ENCODE assay signal across 8 mouse cellular contexts in the genomic region with DNA sequence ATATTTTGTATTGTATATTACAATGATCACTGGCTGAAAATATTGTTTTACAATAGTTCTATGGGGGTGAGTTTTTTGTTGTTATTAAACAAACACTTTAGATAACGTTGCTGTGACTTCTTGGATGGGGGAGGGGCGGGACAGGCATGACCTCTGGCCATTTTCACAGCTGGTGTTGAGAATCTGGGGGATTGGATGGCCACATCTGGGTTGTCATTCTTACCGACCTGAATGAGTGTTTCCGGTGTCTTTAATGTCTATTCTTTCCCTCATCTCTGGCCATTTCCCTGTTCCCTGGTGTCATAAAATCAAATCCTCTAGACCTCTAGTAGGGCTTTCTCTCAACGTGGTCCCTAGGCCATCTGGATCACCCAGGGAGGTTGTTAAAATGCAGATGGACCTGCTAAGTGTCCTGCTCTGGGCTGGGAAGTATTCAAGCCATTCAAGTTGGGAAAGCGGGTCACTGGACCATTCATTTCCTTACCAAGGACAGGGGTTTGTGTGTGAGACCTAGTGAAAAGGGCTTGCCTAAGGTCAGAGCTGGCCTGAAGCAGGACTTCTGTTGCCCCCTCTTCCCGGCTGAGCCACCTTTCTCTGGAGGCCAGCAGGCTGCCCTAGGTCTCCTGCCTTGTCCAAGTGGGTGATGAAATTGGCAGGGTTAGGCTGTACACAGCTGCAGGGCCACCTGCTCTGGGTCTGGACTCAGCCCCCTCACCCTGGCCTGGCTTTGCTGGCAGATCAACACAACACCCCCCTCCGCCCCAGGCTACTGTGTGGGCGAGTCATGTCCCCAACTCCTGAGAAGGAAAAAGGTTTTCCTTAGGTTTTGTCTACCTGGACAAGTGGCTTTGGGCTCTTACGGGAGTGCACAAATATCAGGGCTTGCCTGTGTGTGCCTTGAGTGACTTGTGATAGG. TPM values are rescaled to one million over a fixed set of nuclear protein-coding genes. Genes with fewer than 3 reads are reported as not detected.
DNase-seq lines count a peak whose midpoint lies in the region; ATAC-seq lines count a peak whose summit lies in the region.

No protein-coding gene starts in this region.

- H3K4me2 ChIP-seq in lung, embryonic 15.5 days = peak overlapping the region; percentile 80
- H3K4me2 ChIP-seq in embryonic facial prominence, embryonic 11.5 days (ENCODE audit: low read depth, low read length) = peak overlapping the region; percentile 95
- peak overlapping the region; percentile 95 for H3K4me2 ChIP-seq in liver, embryonic 11.5 days

- WGBS in lung, embryonic 15.5 days = 9% methylated on average over 10 of the region's 10 CpGs
- WGBS in embryonic facial prominence, embryonic 11.5 days = 5% methylated on average over 10 of the region's 10 CpGs
- 12% methylated on average over 10 of the region's 10 CpGs for WGBS in liver, embryonic 11.5 days

- no peaks in the 10 kb centered on the region for H3K36me3 ChIP-seq in lung, embryonic 15.5 days
- no peaks in the 10 kb centered on the region for H3K36me3 ChIP-seq in embryonic facial prominence, embryonic 11.5 days (replicated peaks; ENCODE audit: control insufficient read depth, insufficient read depth, low read depth, low read length)
- H3K36me3 ChIP-seq in liver, embryonic 11.5 days (ENCODE audit: control insufficient read depth, insufficient read depth, low read length) = no peaks in the 10 kb centered on the region

- no peaks in the 10 kb centered on the region for H3K9me3 ChIP-seq in lung, embryonic 15.5 days
- H3K9me3 ChIP-seq in embryonic facial prominence, embryonic 11.5 days (replicated peaks; ENCODE audit: control insufficient read depth, low read length) = no peaks in the 10 kb centered on the region
- H3K9me3 ChIP-seq in liver, embryonic 11.5 days (ENCODE audit: control insufficient read depth, low read length) = no peaks in the 10 kb centered on the region

- H3K9ac ChIP-seq in lung, embryonic 15.5 days = peak overlapping the region; percentile 72
- peak overlapping the region; percentile 92 for H3K9ac ChIP-seq in embryonic facial prominence, embryonic 11.5 days (replicated peaks; ENCODE audit: low read length)
- H3K9ac ChIP-seq in liver, embryonic 11.5 days (ENCODE audit: low read depth, low read length) = peak overlapping the region; percentile 87

- peak overlapping the region; percentile 96 for H3K27ac ChIP-seq in lung, embryonic 15.5 days
- peak overlapping the region; percentile 86 for H3K27ac ChIP-seq in embryonic facial prominence, embryonic 11.5 days (replicated peaks; ENCODE audit: low read depth, low read length)
- H3K27ac ChIP-seq in liver, embryonic 11.5 days (ENCODE audit: low read depth, low read length) = peak overlapping the region; percentile 93

- no peaks in the 10 kb centered on the region for H3K27me3 ChIP-seq in lung, embryonic 15.5 days
- no peaks in the 10 kb centered on the region for H3K27me3 ChIP-seq in embryonic facial prominence, embryonic 11.5 days (ENCODE audit: control insufficient read depth, insufficient read depth, low read length)
- no peaks in the 10 kb centered on the region for H3K27me3 ChIP-seq in liver, embryonic 11.5 days (replicated peaks; ENCODE audit: control insufficient read depth, insufficient read depth, low read length)

- peak overlapping the region; percentile 56 for H3K4me3 ChIP-seq in lung, embryonic 15.5 days
- H3K4me3 ChIP-seq in embryonic facial prominence, embryonic 11.5 days (ENCODE audit: low read depth, low read length) = peak overlapping the region; percentile 82
- H3K4me3 ChIP-seq in liver, embryonic 11.5 days (ENCODE audit: low read depth, low read length) = peak overlapping the region; percentile 78

- DNase-seq in lung, postnatal 14 days = no peak
- peak; percentile 54 for DNase-seq in embryonic facial prominence, embryonic 11.5 days (ENCODE audit: low spot score)
- peak; percentile 37 for DNase-seq in heart, postnatal 25 days (ENCODE audit: low spot score)
- no peak for DNase-seq in liver, embryonic 11.5 days (ENCODE audit: low spot score)
- DNase-seq in retina, postnatal 1 day = peak; percentile 48
- no peak for DNase-seq in urinary bladder, postnatal 10 days (ENCODE audit: low spot score)

- peaks cover 73% of the 10 kb centered on the region for H3K4me1 ChIP-seq in lung, embryonic 15.5 days
- H3K4me1 ChIP-seq in embryonic facial prominence, embryonic 11.5 days (ENCODE audit: control insufficient read depth, insufficient read depth, low read length) = peaks cover 10% of the 10 kb centered on the region
- peaks cover 68% of the 10 kb centered on the region for H3K4me1 ChIP-seq in liver, embryonic 11.5 days (replicated peaks; ENCODE audit: control insufficient read depth, insufficient read depth, low read length)

- no peak for ATAC-seq in lung, embryonic 15.5 days (ENCODE audit: borderline replicate concordance, extremely low read depth, low FRiP score, low TSS enrichment)
- no peak for ATAC-seq in embryonic facial prominence, embryonic 11.5 days (replicated peaks; ENCODE audit: insufficient number of reproducible peaks, low FRiP score, low TSS enrichment, low read depth)
- ATAC-seq in liver, embryonic 11.5 days (replicated peaks; ENCODE audit: low FRiP score) = no peak
- no peak for ATAC-seq in cerebellum, adult (ENCODE audit: insufficient number of reproducible peaks, low FRiP score, low TSS enrichment)

- intact Hi-C loops in heart, postnatal 25 days (cut with DNase I) = loop anchor here (2.0 kb wide), 1 partner anchor 47 kb away; no protein-coding TSS in a partner anchor

RNA-seq across cellular contexts. Expression of gene Id1, which starts 1.5 kb away (rescaled TPM):
- polyA plus RNA-seq in lung, embryonic 15.5 days (2015; fragmentation: Nextera tagmentation; extraction: Ambion mirVana) = 134 and 143 TPM in 2 replicates
- polyA plus RNA-seq in embryonic facial prominence, embryonic 11.5 days (2014; fragmentation: Nextera tagmentation; extraction: Ambion mirVana) = 166 and 179 TPM in 2 replicates
- 10 to 100 TPM; 37.8 to 57.0 TPM for total RNA-seq in heart, postnatal 25 days (2021)
- 52.7 and 56.3 TPM in 2 replicates for polyA plus RNA-seq in liver, embryonic 11.5 days (2014; fragmentation: Nextera tagmentation; extraction: Ambion mirVana)

RNA-seq across cellular contexts. Expression of gene Cox4i2, which starts 16.4 kb away (rescaled TPM):
- polyA plus RNA-seq in lung, embryonic 15.5 days (2015; fragmentation: Nextera tagmentation; extraction: Ambion mirVana) = 74.8 and 81.0 TPM in 2 replicates
- polyA plus RNA-seq in embryonic facial prominence, embryonic 11.5 days (2014; fragmentation: Nextera tagmentation; extraction: Ambion mirVana) = 9.8 and 11.1 TPM in 2 replicates
- total RNA-seq in heart, postnatal 25 days (2021) = 10 to 100 TPM; 12.2 to 16.8 TPM
- 6.7 and 8.5 TPM in 2 replicates for polyA plus RNA-seq in liver, embryonic 11.5 days (2014; fragmentation: Nextera tagmentation; extraction: Ambion mirVana)

RNA-seq across cellular contexts. Expression of gene Mcts2, which starts 50.7 kb away (rescaled TPM):
- 27.1 and 28.5 TPM in 2 replicates for polyA plus RNA-seq in lung, embryonic 15.5 days (2015; fragmentation: Nextera tagmentation; extraction: Ambion mirVana)
- 40.6 and 45.1 TPM in 2 replicates for polyA plus RNA-seq in embryonic facial prominence, embryonic 11.5 days (2014; fragmentation: Nextera tagmentation; extraction: Ambion mirVana)
- total RNA-seq in heart, postnatal 25 days (2021) = 10 to 100 TPM; 17.7 to 18.5 TPM
- 31.5 and 37.1 TPM in 2 replicates for polyA plus RNA-seq in liver, embryonic 11.5 days (2014; fragmentation: Nextera tagmentation; extraction: Ambion mirVana)

Comparison
In these comparisons a context has a peak if more than half of its experiments do, and no peak if none do; other contexts are left out.
1. DNase-seq: peak in embryonic facial prominence, embryonic 11.5 days (single experiment), heart, postnatal 25 days (single experiment) and retina, postnatal 1 day (single experiment); none in lung, postnatal 14 days (single experiment), liver, embryonic 11.5 days (single experiment) and urinary bladder, postnatal 10 days (single experiment).
2. Peak in every context shown above with its lines, with median percentiles within 50 percentile points of each other: H3K27ac ChIP-seq, H3K4me2 ChIP-seq, H3K4me3 ChIP-seq and H3K9ac ChIP-seq.